Mouse (Mus musculus): ENCODE measurements around the gene Gm42791.

The Gm42791 gene

GRCm38 (mm10) chr5:148916775-148917174, 78.2 kb downstream of the Gm42791 start:
- DNase-seq, result no peak

DNA sequence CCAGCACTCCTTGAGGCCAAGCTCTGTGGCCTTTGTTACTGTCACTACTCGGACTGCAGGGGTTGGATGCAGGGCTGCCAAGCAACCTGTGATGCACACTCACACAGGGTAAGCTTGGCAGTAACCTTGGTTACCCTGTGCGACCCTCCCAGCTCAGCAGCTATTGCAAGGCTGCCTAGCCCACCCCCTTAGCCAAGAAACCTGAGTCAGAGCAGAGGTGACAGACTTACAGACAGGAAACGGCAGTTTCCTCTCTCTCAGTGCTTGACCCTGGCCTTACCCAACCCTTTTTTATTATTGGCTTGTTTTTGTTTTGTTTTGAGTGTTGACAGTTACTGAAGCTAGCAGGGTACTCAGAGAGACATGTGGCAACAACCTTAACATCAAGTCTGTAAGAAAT, 82.7 kb downstream of the Gm42791 start:
- no peak for DNase-seq

DNA sequence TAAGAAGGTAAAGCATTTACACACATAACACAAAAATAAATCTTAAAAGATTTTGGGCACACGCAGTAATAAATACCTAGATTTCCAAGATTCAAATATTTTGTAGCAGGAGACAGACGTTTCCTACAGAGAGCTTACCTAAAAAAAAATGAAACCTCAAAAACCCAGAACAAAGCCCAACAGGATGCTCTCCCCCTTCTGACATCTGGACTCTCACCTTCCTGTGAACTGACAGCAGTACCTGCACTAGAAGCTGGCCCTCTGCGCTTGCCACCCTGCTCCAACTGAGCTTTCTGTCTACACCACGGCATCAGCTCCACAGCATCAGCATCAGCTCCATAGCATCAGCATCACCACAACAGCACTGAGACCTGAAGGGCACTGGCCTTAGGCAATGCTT, 84.9 kb downstream of the Gm42791 start:
- DNase-seq, result no peak

GRCm38 (mm10) chr5:148909402-148909801, 85.5 kb downstream of the Gm42791 start:
- peak; percentile 36 for DNase-seq

DNA sequence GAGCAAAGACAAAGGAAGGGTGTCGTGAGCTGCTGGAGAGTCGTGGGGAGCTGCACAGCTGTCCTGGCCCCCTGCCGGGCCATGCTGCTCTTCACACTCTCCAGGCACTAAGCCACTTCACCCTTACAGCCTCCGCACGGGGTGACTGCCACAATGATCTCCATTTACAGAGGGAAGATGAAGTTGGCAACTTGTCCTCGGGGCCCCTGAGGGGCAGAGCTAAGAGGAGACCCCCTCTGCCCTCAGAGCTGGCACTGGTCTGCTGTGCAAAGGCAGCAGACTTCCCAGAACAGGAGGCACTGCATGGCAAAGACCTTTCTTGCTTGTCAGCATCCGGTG, 85.9 kb downstream of the Gm42791 start:
- no peak for DNase-seq

DNA sequence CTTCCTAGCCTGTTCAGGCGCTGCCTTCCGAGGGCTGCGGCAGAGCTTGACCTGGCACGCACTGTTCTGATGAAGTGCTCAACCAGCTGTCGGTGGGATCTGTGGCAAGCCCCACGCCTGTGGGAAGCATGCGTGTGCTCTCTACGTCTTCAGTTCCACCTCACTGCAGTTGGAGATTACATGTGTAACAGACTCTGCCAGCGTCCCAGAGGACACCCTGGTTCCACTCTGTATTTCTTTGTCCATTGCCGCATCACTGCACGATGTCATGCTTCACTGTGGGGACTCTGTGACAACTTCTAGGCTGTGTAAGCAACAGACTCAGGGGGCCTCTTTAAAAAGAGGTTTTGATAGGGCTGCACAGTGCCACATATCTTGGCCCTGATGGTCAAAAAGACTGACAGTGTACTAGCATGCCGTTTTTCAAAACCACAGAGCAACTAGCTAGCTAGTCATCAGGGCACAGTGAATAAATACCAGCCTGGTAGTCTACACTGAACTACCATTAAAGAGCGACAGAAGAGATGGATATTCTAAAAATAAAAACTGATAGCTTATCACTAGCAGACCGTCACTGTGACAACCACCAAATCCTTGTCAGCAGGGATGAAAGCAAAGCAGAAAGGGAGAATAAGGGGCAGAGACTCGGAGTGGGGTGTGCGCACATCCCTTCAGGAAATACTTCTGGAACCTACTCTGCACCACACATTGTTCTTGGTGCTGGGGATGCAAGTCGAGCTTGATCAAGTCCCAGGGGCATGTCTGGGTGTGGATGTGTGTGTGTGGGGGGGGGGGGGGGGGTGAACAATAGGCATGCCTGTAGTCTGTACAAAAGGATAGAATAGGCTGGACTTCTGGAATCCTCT, 86.5 kb downstream of the Gm42791 start:
- DNase-seq, result no peak

DNA sequence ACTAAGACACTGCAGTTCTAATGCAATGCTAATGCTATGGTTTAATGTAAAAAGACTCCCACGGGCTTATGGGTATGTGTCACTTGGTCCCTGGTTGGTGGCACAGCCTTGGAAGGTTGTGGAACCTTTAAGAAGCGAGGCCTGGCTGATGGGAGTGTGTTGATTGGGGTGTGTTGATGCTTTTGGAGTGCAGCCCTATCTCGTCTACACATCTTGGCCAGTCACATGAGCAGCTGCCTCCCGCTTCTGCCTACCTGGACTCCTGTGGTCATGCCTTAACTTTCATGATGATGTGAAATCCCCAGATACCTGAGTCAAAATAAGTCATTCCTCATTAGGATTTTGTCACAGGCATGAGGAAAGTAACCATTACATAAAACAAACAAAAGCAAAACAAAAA, 88.6 kb downstream of the Gm42791 start:
- DNase-seq, result no peak

DNA sequence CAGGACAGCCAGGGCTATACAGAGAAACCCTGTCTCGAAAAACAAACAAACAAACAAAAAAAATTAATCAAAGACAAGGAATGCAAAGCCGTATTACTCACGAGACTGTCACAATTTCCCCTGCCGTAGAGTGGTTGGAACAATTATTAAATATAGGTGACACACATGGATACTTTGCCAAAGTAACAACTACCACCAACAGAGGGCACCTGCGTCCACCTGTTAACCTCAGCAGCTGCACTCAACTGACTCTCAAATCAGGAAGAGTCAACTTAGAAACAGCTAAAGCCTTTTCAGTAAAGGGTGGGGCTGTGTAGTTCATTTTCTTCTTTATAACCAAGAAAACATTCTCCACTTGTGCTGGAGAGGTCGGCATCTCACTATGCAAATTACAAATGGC, 90.1 kb downstream of the Gm42791 start:
- DNase-seq, result peak; percentile 69

GRCm38 (mm10) chr5:148899361-148899760, 95.6 kb downstream of the Gm42791 start:
- peak; percentile 61 for DNase-seq

GRCm38 (mm10) chr5:148897941-148898417, 97.0 kb downstream of the Gm42791 start:
- peak; percentile 47 for DNase-seq

DNA sequence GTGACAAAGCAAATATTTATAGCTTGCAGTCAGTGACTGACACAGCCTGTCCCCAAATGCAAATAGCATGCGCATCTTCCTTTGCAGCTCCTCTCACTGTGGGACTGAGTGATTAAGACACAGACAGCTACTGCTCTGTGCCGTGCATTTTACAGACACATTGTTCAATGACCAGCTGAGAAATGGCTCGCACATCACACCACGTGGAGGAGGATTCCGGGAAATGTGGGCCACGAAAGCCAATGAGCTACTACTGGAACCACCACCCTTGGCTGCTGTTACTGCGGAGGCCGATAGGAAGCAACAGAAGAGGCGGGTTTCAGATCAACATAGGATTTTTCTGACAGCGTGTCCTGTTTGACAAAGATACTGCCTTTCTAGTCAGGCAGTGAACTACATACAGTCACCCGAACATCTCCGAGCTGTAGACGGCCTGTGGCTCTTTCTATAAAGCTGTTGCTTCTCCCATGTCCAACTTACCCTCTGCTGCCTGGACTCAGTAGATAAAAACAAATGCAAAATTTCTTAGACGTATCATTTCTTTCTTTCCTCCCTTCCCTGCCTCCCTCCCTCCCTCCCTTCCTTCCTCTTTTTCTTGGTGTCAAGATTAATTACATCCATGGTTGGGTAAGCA, 97.8 kb downstream of the Gm42791 start:
- no peak for DNase-seq

DNA sequence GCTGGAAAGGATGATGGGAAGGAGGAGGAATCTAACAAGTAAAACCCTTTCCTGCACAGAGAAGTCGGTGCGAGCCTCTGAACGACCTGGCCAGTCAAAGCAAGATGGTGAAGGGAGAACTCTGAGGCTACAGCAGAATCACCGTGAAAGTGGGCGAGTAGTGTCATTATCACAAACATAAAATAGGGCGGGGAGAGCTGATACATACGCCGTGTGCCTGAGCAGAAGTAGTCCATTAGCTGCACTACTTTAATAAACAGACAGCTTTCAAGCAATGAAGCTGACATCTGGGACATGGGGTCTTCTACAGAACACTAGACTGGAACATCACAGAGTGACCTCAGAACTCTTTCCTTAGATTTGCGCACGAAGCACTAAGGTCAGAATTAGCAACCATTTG, 98.4 kb downstream of the Gm42791 start:
- no peak for DNase-seq

DNA sequence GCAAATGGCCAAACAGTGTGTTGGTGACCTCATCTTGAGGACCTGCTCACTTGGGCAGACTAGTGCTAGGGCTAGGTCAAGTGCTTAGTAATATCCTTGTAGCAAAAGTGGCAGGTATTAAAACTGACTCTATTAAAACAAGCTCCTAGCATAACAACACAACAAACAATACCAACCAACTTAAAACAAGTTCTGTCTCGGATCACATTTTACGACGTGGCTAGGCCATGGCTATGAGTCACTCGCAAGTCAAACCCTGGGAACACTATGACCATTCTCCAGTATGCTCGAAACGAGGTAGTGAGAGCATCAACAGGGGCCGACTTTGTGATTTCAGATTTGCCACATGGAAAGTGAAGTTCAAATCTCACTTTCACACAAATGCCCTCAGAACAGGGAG, 99.1 kb downstream of the Gm42791 start:
- DNase-seq, result no peak

DNA sequence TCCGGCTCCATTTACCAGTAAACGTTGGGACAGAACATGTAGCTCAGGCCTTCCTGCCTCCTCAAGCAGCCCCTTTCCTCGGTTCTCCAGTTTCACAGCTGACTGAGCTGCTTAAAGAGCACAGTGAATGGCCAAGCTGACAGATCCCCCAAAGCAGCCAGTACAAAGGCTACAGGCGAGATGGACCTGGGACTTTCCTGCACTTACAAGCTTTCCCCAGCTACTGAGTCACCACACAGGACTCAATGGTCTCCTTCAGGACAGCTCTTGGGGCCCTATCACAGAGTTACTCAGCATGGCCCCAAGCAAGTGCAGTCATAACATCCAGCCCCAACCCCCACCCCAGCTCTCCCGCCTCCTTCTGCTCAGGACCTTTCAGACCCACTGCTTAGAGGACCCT, 99.9 kb downstream of the Gm42791 start:
- no peak for DNase-seq

DNA sequence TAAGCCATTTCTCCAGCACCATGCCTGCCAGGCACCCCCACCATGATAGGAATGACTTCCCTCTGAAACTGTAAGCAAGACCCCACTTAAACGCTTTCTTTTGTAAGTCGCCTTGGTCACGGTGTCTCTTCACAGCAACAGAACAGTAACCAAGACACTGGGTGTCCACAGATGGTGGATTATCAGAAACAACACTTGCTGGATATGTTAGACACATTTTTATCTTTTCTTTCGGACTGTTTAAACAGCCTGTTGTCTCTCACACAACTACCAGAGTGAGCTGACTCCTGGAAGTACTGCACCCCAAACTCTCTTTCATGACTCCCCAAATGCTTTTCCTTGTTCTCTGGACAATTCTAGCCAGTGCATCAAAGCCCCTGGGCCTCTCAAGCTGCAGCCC, 104.7 kb downstream of the Gm42791 start:
- DNase-seq, result no peak

GRCm38 (mm10) chr5:148888032-148888431, 106.9 kb downstream of the Gm42791 start:
- no peak for DNase-seq

DNA sequence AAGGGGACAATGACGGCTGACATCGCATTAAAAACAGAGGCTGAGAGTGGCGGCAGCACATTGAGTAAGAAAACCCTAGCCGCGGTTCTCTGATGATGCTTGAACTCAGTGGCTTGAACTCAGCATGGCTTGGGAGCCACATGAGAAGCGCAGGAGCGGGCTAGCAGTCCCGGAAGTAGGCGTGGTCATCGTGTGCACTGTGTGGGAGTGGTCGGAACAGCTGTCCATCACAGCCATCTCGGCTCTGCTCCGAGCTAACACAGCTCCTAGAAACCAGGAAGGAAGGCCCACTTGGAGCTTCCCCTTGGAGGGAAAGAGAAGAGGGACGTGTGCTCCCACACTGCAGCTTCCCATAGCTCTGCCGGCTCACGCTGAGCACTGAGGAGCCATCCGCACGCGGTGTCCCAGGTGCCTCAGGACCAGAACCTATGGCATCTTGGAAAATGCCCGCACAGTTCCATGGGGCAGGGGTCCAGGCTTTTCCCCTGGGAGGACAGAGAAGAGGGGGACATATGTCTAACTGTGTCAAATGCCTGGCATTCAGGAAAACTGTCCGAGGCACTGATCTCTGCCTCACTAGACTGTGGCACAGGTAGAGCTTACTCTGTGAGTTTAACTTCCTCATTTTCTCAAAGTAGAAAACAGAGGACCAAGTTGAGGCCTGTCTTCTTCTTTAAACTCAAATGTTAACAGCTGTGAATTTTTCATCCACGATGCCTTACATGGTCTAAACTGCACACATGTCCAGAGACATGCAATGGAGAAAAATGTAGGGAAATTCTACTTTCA, 108.9 kb downstream of the Gm42791 start:
- no peak for DNase-seq

DNA sequence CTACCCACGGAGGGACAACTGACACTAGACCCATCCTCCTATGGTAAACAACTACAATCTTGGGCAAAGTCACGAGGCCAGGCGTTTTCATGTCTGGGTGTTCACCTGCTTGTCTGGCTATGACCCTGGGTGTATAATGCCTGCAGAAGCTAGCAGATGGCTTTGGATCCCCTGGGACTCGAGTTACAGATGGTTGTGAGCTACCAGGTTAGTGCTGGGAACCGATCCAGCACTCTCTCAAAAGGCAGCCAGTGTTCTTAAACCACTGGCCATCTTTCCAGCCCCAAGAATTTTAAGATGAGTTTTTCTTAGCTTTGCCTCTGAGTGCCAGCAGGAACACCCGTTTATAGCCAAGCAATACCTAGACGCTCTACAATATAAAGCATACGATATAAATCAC, 111.3 kb downstream of the Gm42791 start:
- no peak for DNase-seq

DNA sequence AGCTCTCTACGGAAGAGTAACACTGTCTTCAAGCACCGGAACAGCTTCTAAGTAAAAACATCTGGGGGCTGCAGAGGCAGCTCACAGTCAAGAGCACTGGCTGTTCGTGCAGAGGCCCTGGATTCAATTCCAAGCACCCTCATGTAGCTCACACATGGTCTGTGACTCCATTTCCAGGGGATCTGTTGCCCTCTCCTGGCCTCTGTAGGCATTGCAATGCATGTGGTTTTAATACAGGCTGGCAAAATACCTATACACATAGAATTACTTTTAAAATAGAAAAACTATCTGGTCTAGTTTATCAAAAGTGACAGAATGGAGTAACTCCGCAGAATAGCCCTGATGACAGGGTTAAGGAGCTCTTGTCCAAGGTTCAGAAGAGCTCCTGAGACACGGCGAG, 115.7 kb downstream of the Gm42791 start:
- DNase-seq, result no peak

DNA sequence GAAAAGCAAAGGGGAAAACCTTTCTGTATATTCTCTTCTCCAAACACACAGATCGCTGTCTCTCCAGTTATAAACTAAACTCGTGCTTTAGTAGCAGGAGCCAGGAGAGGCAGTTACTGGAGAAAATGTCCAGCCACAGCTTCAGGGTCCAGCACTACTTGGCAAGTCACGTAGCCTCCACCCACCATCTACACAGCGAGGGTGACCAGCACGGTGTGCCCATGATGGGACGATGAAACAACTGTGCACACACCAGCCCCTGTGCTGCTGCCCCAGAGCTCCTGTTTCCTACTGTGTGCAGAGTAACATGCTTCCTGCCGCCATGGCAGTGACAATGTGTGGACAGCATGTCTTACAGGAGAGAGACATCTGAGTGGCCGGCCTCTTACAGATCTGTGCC, 121.8 kb downstream of the Gm42791 start:
- no peak for DNase-seq

GRCm38 (mm10) chr5:148869583-148869982, 125.4 kb downstream of the Gm42791 start:
- no peak for DNase-seq

GRCm38 (mm10) chr5:148867766-148868165, 127.2 kb downstream of the Gm42791 start:
- no peak for DNase-seq

DNA sequence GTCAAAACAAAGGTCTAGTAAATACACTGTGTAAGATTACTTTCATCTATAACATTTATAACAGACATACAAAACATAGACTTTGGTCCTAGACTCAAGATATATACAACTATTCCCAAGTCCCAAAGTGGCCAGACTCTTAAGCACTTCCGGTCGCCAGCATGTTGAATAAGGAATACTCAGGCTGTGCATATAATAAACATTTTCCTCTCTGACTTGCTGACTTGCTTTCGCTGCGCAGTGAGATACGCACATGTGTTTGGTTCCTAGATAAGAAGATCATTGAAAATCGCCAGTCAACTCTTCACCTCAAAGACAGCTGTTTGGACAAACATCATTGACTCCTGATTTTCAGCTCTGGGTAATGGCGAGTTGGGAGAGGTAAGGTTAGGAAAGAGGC, 127.8 kb downstream of the Gm42791 start:
- no peak for DNase-seq

- no peak for DNase-seq
These were observed 128.4 kb downstream of the Gm42791 start for GRCm38 (mm10) chr5:148866571-148866970.
